Mouse (Mus musculus) central nervous system, embryonic 11.5 days (tissue): ENCODE measurements around the gene Bcl2. TPM values are rescaled to one million over a fixed set of nuclear protein-coding genes. Genes with fewer than 3 reads are reported as not detected.

ENCODE experiments used
- polyA plus RNA-seq: library from polyadenylated mRNA; depleted of rRNA; stranded (reverse); fragments of >200 nt; gene quantifications from 2 replicates; pipeline ENCODE4 v1.2.3, GENCODE M21; 2012; rRNA removed

Gene Bcl2
- 3.3 and 4.3 TPM in 2 replicates for polyA plus RNA-seq

GRCm38 (mm10) chr1:106713621-106714529 is at the start of gene Bcl2:
Gene Bcl2, minus strand, starts transcription at chr1:106714274.

DNA sequence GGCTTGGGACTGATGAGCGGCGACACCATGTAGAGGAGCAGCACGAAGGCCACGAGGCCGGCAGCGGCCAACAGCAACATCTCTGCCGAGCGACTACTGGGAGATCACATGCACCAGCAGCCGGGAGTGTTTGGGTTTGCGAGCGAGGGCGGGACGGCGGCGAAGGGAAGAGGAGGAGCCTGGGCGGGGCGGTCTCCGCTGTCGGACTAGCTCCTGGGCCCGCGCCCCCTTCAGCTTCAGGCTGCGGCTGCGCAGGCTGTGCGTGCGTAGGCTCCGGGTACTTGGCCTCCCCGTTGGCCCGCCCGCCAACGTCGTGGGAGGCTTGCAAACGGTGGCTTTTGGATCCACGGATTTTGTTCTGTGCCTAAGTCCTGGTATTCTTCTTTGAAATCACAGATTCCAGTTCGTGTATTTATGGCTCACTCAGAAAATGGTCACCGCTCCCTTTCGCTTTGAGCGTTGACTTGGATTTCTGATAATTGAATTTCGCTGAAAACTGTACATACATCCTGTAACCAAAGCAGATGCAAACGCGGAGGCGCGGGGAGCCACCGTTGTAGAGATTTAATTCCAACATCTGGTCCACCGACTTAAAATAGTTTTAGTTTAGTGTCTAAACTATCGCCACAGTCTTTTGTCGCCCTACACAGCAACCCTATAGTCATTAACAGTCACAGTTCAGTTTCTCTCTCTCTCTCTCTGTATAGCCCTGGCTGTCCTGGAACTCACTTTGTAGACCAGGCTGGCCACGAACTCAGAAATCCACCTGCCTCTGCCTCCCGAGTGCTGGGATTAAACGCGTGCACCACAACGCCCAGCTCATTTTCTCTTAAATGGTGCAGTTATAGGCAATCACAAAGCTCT is 45.7 kb upstream of the Bcl2 start, which contains the start of gene Kdsr:
TSS of gene Kdsr (minus strand) at position 156 of the 864 bp plus-strand sequence.

Other genes starting within 250 kb of the Bcl2 start
- 6.4 and 8.2 TPM in 2 replicates for gene Kdsr, start 45.5 kb upstream of the Bcl2 start, polyA plus RNA-seq
- gene Vps4b, start 82.5 kb upstream of the Bcl2 start, polyA plus RNA-seq, result 43.7 and 59.3 TPM in 2 replicates
- 0.09 TPM in 1 of 2 replicates, not detected in the other for gene Serpinb5, start 146.9 kb upstream of the Bcl2 start, polyA plus RNA-seq
- gene Serpinb12, start 220.2 kb upstream of the Bcl2 start, polyA plus RNA-seq, result not detected in 2 replicates